Mouse (Mus musculus) hindbrain, embryonic 11.5 days (tissue): ENCODE results near the gene Tulp3. TPM values are rescaled to one million over a fixed set of nuclear protein-coding genes. Genes with fewer than 3 reads are reported as not detected.

Source experiments
- ATAC-seq: fragments of 200-750 bp; cut with Nextera tagmentation; 2 replicates; pipeline ENCODE4 v1.8.0; 2017; ENCODE audit warnings: mild to moderate bottlenecking, moderate TSS enrichment, moderate library complexity; ENCODE audit not compliant: low FRiP score
- DNase-seq: peaks from one replicate; pipeline ENCODE4 v3.0.0-alpha.2; 2015; ENCODE audit warnings: low spot score
- H3K27ac ChIP-seq: fragments of 300-500 bp; sonication (generic); 2 replicates; pipeline ENCODE4 v1.5.1; 2014; ENCODE audit warnings: mild to moderate bottlenecking, low read depth, low read length
- H3K27me3 ChIP-seq: fragments of 300-500 bp; sonication (generic); 2 replicates; pipeline ENCODE4 v1.6.1; 2014; ENCODE audit warnings: mild to moderate bottlenecking, low read length, moderate library complexity, mixed read lengths; ENCODE audit not compliant: control insufficient read depth, insufficient read depth
- H3K36me3 ChIP-seq: fragments of 300-500 bp; sonication (generic); 2 replicates; pipeline ENCODE4 v1.6.1; 2014; ENCODE audit warnings: mild to moderate bottlenecking, low read length, moderate library complexity, mixed read lengths; ENCODE audit not compliant: control insufficient read depth, insufficient read depth
- H3K4me1 ChIP-seq: fragments of 300-500 bp; sonication (generic); replicated peaks from 2 replicates; pipeline ENCODE4 v1.6.1; 2014; ENCODE audit warnings: low read length, mixed read lengths; ENCODE audit not compliant: control insufficient read depth, insufficient read depth
- H3K4me2 ChIP-seq: fragments of 300-500 bp; sonication (generic); replicated peaks from 2 replicates; pipeline ENCODE4 v1.6.1; 2014; ENCODE audit warnings: mild to moderate bottlenecking, low read depth, low read length
- H3K4me3 ChIP-seq: fragments of 300-500 bp; sonication (generic); 2 replicates; pipeline ENCODE4 v1.5.1; 2014; ENCODE audit warnings: low read depth, low read length
- H3K9ac ChIP-seq: fragments of 300-500 bp; sonication (generic); 2 replicates; pipeline ENCODE4 v1.6.1; 2014; ENCODE audit warnings: low read depth, low read length
- H3K9me3 ChIP-seq: fragments of 300-500 bp; sonication (generic); 2 replicates; pipeline ENCODE4 v1.6.1; 2016; ENCODE audit warnings: low read length; ENCODE audit not compliant: control insufficient read depth
- WGBS: fragments of 180-500 bp; shearing (Covaris S2); extraction: QIAGEN DNeasy Blood & Tissue Kit; methylation state at CpG from one replicate; pipeline ENCODE4 v1.1.7; 2014; 5-methylcytosine and 5-hydroxymethylcytosine counted together
- polyA plus RNA-seq: library from polyadenylated mRNA; unstranded; fragments of >200 nt; fragmentation: Nextera tagmentation; extraction: Ambion mirVana; gene quantifications from 2 replicates; pipeline ENCODE4 v1.2.1, GENCODE M21; 2014

The Tulp3 gene
- polyA plus RNA-seq, 1 experiment from 2014 or later, result 23.4 TPM

DNA sequence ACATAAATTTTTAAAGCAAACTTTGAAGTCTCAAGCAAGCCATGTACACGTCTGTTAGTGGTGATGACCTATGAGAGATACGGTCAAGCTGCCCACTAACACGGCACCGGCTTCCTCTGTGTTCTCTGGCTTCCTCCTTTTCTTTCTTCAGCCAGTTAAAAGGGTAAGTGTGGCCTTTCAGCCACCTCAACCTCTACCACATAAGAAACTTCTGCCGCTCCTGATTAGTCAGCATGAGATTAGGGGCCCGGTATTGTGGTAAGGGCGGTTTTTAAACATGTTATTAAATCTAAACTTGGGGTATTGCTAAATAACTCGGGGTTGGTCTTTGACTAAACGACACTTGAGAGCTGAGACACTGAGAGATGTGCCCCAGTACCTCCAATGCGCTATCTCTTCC lies 10.0 kb downstream of the Tulp3 start:
- Histone ChIP-seq H3K9me3 (no peaks in the 10 kb centered on the region), H3K9ac (no peak overlapping the region), H3K4me1 (no peaks in the 10 kb centered on the region), H3K4me3 (no peak overlapping the region), H3K4me2 (no peak overlapping the region), H3K27ac (no peak overlapping the region), H3K27me3 (no peaks in the 10 kb centered on the region), H3K36me3 (no peaks in the 10 kb centered on the region)
- DNase-seq (no peak), ATAC-seq (no peak)
- WGBS, result 91% methylated on average over 10 of the region's 10 CpGs

DNA sequence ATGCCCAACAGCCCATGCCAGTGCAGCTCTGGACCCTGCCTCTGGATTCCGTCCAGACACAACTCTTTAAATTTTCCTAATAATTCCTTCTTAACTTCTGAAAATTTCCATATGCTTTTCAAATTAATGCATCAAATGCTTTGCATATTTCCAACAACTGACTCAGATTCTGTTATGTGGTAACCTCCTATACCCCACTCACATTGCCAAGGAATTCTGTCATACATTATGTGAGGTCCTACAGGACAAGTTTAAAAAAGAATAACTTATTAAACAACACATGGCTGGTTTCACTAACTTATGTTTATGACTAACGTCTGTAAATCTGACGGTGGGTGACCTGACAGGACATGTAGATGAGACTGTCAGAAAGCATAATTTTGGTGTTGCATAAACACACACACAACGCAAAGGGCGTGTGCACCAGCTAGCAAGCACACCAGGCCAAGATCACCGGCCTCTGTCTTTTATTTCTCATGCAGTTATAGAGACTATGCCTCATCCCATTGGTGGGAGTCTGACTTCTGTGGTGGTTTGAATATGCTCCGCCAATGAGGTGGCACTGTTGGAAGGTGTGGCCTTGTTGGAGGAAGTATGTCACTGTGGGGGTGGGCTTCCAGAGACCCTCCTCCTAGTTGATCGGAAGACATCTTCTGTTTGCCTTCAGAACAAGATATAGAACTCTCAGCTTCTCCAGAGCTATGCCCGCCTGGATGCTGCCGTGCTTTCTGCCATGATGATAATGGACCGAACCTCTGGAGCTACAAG lies 13.5 kb downstream of the Tulp3 start:
- Histone ChIP-seq H3K4me1 (no peaks in the 10 kb centered on the region), H3K4me3 (no peak overlapping the region), H3K36me3 (no peaks in the 10 kb centered on the region), H3K9ac (no peak overlapping the region), H3K9me3 (no peaks in the 10 kb centered on the region), H3K27ac (no peak overlapping the region), H3K27me3 (no peaks in the 10 kb centered on the region), H3K4me2 (no peak overlapping the region)
- WGBS, result 95% methylated on average over 11 of the region's 11 CpGs
- ATAC-seq (no peak), DNase-seq (no peak)

DNA sequence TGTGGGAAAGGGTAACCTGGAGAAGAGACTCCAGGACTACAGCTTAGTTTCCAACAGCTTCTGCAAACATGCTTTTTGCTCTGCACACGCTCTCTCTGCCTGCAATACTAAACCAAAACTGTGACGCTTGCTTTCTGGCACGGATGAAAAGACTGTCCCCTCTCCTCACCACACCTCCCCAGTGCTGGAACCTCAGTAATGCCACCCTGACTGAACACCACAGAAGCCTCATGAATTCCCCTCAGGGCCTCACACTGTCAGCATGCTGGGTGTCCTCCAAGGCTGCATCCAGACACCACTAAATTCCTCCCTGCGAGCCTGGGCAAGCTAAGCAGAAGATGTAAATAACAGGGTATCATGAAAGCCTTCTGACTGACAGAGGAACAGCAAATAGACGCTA lies 16.8 kb downstream of the Tulp3 start:
- Histone ChIP-seq H3K27me3 (no peaks in the 10 kb centered on the region), H3K9ac (no peak overlapping the region), H3K27ac (no peak overlapping the region), H3K4me2 (no peak overlapping the region), H3K9me3 (no peaks in the 10 kb centered on the region), H3K36me3 (0 out of 2 replicates have a peak, but pooled peaks cover 2% of the 10 kb centered on the region), H3K4me3 (no peak overlapping the region), H3K4me1 (no peaks in the 10 kb centered on the region)
- ATAC-seq (no peak), DNase-seq (no peak)
- 50% methylated on average over 5 of the region's 5 CpGs for WGBS

DNA sequence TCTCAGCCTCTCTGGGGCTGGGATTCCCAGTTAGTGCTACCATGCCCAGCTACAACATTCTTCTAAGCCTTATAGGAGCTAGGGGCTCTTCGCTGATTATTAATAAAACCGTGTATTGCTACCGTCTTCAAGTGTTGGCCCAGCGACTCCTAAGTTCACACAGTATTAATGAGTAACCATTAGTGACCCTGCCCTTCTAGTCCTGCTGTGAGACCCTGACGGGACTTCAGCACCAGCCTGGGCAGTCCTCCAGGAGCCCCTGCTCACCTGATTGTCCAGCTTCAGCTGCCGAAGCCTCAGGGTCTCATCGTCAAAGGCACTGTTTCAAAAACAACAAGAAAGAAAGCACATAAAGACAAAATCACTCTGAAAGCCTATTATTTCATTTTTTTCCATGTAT lies 18.2 kb downstream of the Tulp3 start:
- H3K27me3 ChIP-seq, result no peaks in the 10 kb centered on the region
- DNase-seq (no peak), ATAC-seq (no peak)
- WGBS, result 83% methylated on average over 7 of the region's 7 CpGs
- no peak overlapping the region for H3K9ac ChIP-seq
- H3K36me3 ChIP-seq, result 0 out of 2 replicates have a peak, but pooled peaks cover 2% of the 10 kb centered on the region
- H3K27ac ChIP-seq, result no peak overlapping the region
- H3K4me1 ChIP-seq, result no peaks in the 10 kb centered on the region
- H3K4me2 ChIP-seq, result no peak overlapping the region
- no peak overlapping the region for H3K4me3 ChIP-seq
- no peaks in the 10 kb centered on the region for H3K9me3 ChIP-seq

DNA sequence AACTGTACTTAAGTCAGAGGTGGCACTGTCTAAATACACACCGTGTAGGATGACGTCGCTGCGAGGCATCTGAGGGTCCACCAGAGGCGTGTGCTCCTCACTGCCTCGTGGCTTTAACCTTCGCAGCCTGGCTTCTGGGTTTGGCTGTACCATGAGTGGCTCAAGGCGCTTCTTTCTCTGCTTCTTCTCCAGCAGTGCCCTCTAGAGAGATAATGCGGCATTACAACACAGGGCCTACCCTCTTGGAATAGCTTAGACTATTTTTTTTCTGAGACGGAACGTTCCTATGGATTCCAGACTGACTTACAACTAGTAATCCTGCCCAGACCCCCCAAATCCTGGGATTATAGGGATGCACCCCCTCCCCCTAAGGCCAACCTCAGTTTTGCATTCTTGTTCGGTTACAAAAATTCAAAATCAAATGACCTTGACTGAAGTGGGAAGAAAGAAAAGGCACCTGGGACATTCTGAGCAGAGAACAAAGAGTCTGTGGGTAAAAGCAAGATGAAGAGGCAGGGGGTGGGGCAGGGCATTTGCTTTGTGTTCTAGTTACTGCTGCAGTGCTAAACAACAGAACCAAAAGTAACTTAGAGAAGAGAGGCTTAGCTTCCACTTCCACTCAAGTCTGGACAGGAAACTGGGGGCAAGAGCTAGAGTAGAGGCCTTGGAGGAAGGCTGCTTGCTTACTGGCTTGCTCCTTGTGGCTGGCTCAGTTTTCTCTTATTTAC lies 21.1 kb downstream of the Tulp3 start:
- H3K36me3 ChIP-seq, result peaks cover 7% of the 10 kb centered on the region; the same call in 1 of the 2 replicates

DNA sequence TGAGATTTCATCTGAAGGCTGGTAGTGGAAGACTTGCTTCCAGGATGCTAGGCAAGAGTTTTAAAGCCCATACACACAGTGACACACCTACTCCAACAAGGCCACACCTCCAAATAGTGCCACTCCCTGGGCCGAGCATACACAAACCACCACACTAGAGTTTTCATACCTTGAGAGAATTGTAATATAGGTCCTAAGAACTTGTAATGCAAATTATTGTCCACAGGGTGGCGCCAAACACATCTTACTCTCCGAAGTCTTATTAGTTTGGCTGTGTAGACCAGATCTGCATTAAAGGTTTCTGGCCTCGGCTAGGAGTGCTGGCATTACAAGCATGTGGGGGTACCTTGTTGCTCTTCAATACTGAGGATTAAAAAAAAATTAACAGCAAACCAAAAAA lies 37.3 kb downstream of the Tulp3 start:
- WGBS, result 17% methylated on average over 4 of the region's 4 CpGs
- DNase-seq, result peak; percentile 84
- Histone ChIP-seq H3K4me3 (no peak overlapping the region), H3K27me3 (no peaks in the 10 kb centered on the region), H3K4me2 (no peak overlapping the region), H3K9me3 (no peaks in the 10 kb centered on the region), H3K9ac (no peak overlapping the region), H3K4me1 (no peaks in the 10 kb centered on the region), H3K27ac (no peak overlapping the region), H3K36me3 (no peaks in the 10 kb centered on the region)
- no peak for ATAC-seq

More for the DNA sequence above, 21.1 kb downstream of the Tulp3 start:
- Histone ChIP-seq H3K4me3 (no peak overlapping the region), H3K9me3 (no peaks in the 10 kb centered on the region), H3K9ac (no peak overlapping the region), H3K27me3 (no peaks in the 10 kb centered on the region), H3K4me1 (no peaks in the 10 kb centered on the region), H3K27ac (0 out of 2 replicates have a peak overlapping the region, but pooled peaks have one; percentile 0), H3K4me2 (no peak overlapping the region)
- peak; percentile 86 for DNase-seq
- ATAC-seq, result peak; percentile 80
- WGBS, result 28% methylated on average over 12 of the region's 12 CpGs

DNA sequence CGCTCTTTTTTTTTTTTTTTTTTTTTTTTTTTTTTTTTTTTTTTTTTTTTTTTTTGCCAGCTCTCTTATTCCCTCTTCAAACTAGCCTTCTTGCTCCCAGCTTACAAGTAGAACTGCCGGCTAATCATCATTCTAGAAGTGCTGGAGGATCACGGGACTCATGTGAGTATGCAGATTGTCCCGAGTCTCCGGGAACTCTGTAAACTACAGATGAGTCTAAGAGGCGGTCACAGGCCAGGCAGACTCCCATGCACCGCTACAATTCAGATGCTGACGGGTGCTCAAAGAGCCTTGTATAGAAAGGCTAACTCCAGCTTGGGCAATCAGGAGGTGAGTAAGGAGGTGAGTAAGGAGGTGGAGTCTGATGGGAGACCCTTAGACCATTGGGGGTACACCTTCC lies 40.1 kb downstream of the Tulp3 start:
- Histone ChIP-seq H3K4me3 (no peak overlapping the region), H3K9ac (no peak overlapping the region), H3K4me1 (no peaks in the 10 kb centered on the region), H3K9me3 (no peaks in the 10 kb centered on the region), H3K36me3 (no peaks in the 10 kb centered on the region), H3K27ac (no peak overlapping the region), H3K27me3 (no peaks in the 10 kb centered on the region), H3K4me2 (no peak overlapping the region)
- WGBS, result 76% methylated on average over 8 of the region's 8 CpGs
- DNase-seq (no peak), ATAC-seq (no peak)

DNA sequence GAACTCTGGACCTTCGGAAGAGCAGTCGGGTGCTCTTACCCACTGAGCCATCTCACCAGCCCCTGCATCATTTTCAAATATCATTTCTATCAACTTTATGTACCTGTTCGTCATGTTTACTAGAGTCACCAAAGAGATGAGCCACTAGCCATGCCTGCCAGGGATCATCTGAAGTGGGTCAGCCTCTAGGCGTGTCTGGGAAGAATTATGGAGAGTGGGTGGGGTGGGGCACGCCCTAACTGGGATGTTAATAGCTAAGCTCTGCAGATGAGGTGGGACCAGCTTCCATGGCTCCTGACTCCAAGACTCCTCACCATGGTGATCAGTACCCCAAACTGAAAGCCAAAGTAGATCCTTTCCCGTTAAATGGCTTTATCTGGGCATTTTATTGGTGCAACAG lies 40.9 kb downstream of the Tulp3 start:
- Histone ChIP-seq H3K4me1 (no peaks in the 10 kb centered on the region), H3K4me3 (no peak overlapping the region), H3K4me2 (no peak overlapping the region), H3K36me3 (no peaks in the 10 kb centered on the region), H3K27ac (no peak overlapping the region), H3K9ac (no peak overlapping the region), H3K27me3 (no peaks in the 10 kb centered on the region), H3K9me3 (no peaks in the 10 kb centered on the region)
- 89% methylated on average over 6 of the region's 6 CpGs for WGBS
- DNase-seq, result no peak
- ATAC-seq, result no peak

DNA sequence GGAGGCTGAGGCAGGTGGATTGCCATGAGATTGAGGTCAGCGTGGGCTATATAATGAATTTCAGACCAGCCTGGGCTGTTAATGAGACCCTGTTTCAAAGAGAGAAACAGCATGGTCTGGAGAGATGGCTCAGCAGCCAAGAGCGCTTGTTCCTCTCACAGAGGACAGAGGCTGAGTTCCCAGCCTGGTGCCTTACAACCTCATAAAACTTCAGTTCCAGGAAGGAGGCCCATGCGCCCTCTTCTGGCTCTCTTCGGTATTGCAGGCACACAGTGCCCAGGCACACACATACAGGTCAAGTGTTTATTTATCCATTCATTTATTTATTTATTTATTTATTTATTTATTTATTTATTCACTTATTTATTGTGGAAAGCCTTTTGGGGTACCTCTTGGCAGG lies 47.3 kb downstream of the Tulp3 start:
- 33% methylated on average over 4 of the region's 4 CpGs for WGBS
- no peak overlapping the region for H3K4me3 ChIP-seq
- H3K27me3 ChIP-seq, result no peaks in the 10 kb centered on the region
- H3K9ac ChIP-seq, result no peak overlapping the region
- ATAC-seq (peak; percentile 61; the same call in 1 of the 2 replicates), DNase-seq (peak; percentile 86)
- H3K36me3 ChIP-seq, result no peaks in the 10 kb centered on the region
- H3K4me1 ChIP-seq, result no peaks in the 10 kb centered on the region
- no peaks in the 10 kb centered on the region for H3K9me3 ChIP-seq
- no peak overlapping the region for H3K27ac ChIP-seq
- no peak overlapping the region for H3K4me2 ChIP-seq
